Mouse (Mus musculus): ENCODE results near the gene Tspan11.

DNA sequence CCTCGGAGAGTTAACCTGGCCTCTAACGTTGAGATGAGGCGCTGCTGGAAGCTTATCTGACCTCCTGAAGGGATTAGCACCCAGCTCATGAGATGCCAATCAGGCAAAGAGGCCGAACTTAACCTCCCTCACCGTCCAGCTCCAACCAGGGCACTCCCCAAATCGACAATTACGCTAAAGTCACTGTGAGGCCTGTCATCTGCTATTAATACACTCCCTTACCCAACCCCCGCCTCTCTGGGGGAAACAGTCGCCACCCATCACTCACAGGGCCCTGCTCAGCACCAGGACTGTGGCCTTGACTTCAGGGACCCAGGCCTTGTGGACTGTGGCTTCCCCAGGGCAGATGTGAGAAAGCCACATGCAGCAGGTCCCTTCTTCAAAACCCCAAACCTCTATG lies 99.0 kb downstream of the Tspan11 start:
- TF ChIP-seq CTCF (IDR thresholded peaks at IDR 0.05; ENCODE audit: low read depth, low read length) (no peak), TAL1 (conservative IDR thresholded peaks at IDR 0.05; ENCODE audit: low read depth, low read length) (no peak), POLR2AphosphoS5 (IDR thresholded peaks at IDR 0.05; ENCODE audit: insufficient replicate concordance, low read depth, low read length) (no peak), GATA2 (IDR thresholded peaks at IDR 0.05; ENCODE audit: borderline replicate concordance, low read depth, low read length) (no peak), GATA1 (IDR thresholded peaks at IDR 0.05; ENCODE audit: borderline replicate concordance, low read length) (no peak)

Data from G1E (cell line).